8 mouse cellular contexts compared by ENCODE assay signal in genomic region chr9:42054339-42055272, GRCm38 (mm10).
DNase-seq lines count a peak whose midpoint lies in the region; ATAC-seq lines count a peak whose summit lies in the region.

No protein-coding gene starts in this region.

- H3K36me3 ChIP-seq in embryonic facial prominence, embryonic 15.5 days = no peaks in the 10 kb centered on the region; the same call in 1 of the 2 replicates
- H3K36me3 ChIP-seq in neural tube, embryonic 15.5 days = peaks cover 2% of the 10 kb centered on the region; the same call in 1 of the 2 replicates

- DNase-seq in gastrocnemius, postnatal 10 days = peak; percentile 33
- DNase-seq in gastrocnemius, postnatal 4 days (ENCODE audit: low spot score in 2 of 2) = no peak
- DNase-seq in kidney, adult 18-20 months = peak; percentile 83
- peak; percentile 46 to 81 for DNase-seq in left cerebral cortex, adult 8-10 months (ENCODE audit: low spot score in 2 of 2)
- no peak for DNase-seq in thymus, postnatal 10 days (ENCODE audit: low spot score in 2 of 2)
- no peak for DNase-seq in c-Kit-positive CD71-positive TER-119-positive erythroid progenitor cells, embryonic 14.5 days (ENCODE audit: low spot score)

- no peak overlapping the region for H3K4me3 ChIP-seq in embryonic facial prominence, embryonic 15.5 days (replicated peaks)
- H3K4me3 ChIP-seq in neural tube, embryonic 15.5 days (replicated peaks) = no peak overlapping the region

- H3K9ac ChIP-seq in embryonic facial prominence, embryonic 15.5 days = no peak overlapping the region
- H3K9ac ChIP-seq in neural tube, embryonic 15.5 days (replicated peaks) = no peak overlapping the region

- WGBS in embryonic facial prominence, embryonic 15.5 days = 65% methylated on average over 20 of the region's 20 CpGs
- 61% methylated on average over 20 of the region's 20 CpGs for WGBS in neural tube, embryonic 15.5 days

- H3K9me3 ChIP-seq in embryonic facial prominence, embryonic 15.5 days (replicated peaks) = no peaks in the 10 kb centered on the region
- H3K9me3 ChIP-seq in neural tube, embryonic 15.5 days (replicated peaks) = no peaks in the 10 kb centered on the region

- H3K27me3 ChIP-seq in embryonic facial prominence, embryonic 15.5 days = no peaks in the 10 kb centered on the region
- no peaks in the 10 kb centered on the region for H3K27me3 ChIP-seq in neural tube, embryonic 15.5 days (replicated peaks)

- H3K4me1 ChIP-seq in embryonic facial prominence, embryonic 15.5 days = peaks cover 27% of the 10 kb centered on the region
- H3K4me1 ChIP-seq in neural tube, embryonic 15.5 days = peaks cover 29% of the 10 kb centered on the region

- ATAC-seq in embryonic facial prominence, embryonic 15.5 days (ENCODE audit: insufficient number of reproducible peaks, low FRiP score, low TSS enrichment, low read depth) = peak; percentile 43; the same call in 1 of the 2 replicates
- peak; percentile 90 for ATAC-seq in neural tube, embryonic 15.5 days (ENCODE audit: low FRiP score)

- H3K27ac ChIP-seq in embryonic facial prominence, embryonic 15.5 days (replicated peaks) = no peak overlapping the region
- H3K27ac ChIP-seq in neural tube, embryonic 15.5 days (replicated peaks) = peak overlapping the region; percentile 67

- no peak overlapping the region for H3K4me2 ChIP-seq in embryonic facial prominence, embryonic 15.5 days (replicated peaks)
- H3K4me2 ChIP-seq in neural tube, embryonic 15.5 days = no peak overlapping the region

Comparison
In these comparisons a context has a peak if more than half of its experiments do, and no peak if none do; other contexts are left out.
1. DNase-seq: peak in gastrocnemius, postnatal 10 days (single experiment), kidney, adult 18-20 months (single experiment) and left cerebral cortex, adult 8-10 months (2 of 2); none in gastrocnemius, postnatal 4 days (0 of 2), thymus, postnatal 10 days (0 of 2) and c-Kit-positive CD71-positive TER-119-positive erythroid progenitor cells, embryonic 14.5 days (single experiment).